Comparison of ENCODE assay signal across 8 mouse cellular contexts in genomic region chrX:12078195-12079058, GRCm38 (mm10).
DNase-seq lines count a peak whose midpoint lies in the region; ATAC-seq and TF ChIP-seq lines count a peak whose summit lies in the region.

No protein-coding gene starts in this region.

- ATAC-seq in forebrain, embryonic 13.5 days: no peak
- peak; percentile 7; the same call in 1 of the 2 replicates for ATAC-seq in liver, postnatal 0 days

- TF ChIP-seq EP300 in liver, postnatal 0 days (IDR thresholded peaks at IDR 0.05; ENCODE audit: low read depth): no peak

- peak overlapping the region; percentile 84 for H3K9ac ChIP-seq in forebrain, embryonic 13.5 days
- H3K9ac ChIP-seq in liver, postnatal 0 days (replicated peaks): peak overlapping the region; percentile 75

- H3K9me3 ChIP-seq in forebrain, embryonic 13.5 days (replicated peaks): no peaks in the 10 kb centered on the region
- no peaks in the 10 kb centered on the region for H3K9me3 ChIP-seq in liver, postnatal 0 days (ENCODE audit: low read length)

- no peaks in the 10 kb centered on the region for H3K36me3 ChIP-seq in forebrain, embryonic 13.5 days (ENCODE audit: poor library complexity, severe bottlenecking)
- H3K36me3 ChIP-seq in liver, postnatal 0 days (replicated peaks; ENCODE audit: insufficient read depth, low read length): no peaks in the 10 kb centered on the region

- no peak for TF ChIP-seq POLR2A in olfactory bulb, adult 2 months (IDR thresholded peaks at IDR 0.05; ENCODE audit: insufficient read depth, low read depth, low read length)

- H3K4me3 ChIP-seq in forebrain, embryonic 13.5 days: peak overlapping the region; percentile 64
- H3K4me3 ChIP-seq in liver, postnatal 0 days (ENCODE audit: low read depth, low read length): peak overlapping the region; percentile 77
- H3K4me3 ChIP-seq in olfactory bulb, adult 2 months (ENCODE audit: insufficient read depth, low read depth, low read length): peak overlapping the region; percentile 73

- DNase-seq in retina, postnatal 1 day: peak; percentile 42
- DNase-seq in retina, embryonic 14.5 days (ENCODE audit: low spot score): no peak
- peak; percentile 48 for DNase-seq in adrenal gland, postnatal 10 days
- DNase-seq in induced T-regulatory cell, adult 2 months (ENCODE audit: low read depth): peak; percentile 46
- DNase-seq in liver, postnatal 0 days: peak; percentile 52
- DNase-seq in layer of hippocampus, adult 11-12 months (ENCODE audit: low spot score): no peak

- WGBS in forebrain, embryonic 13.5 days: 3% methylated on average over 68 of the region's 73 CpGs
- WGBS in liver, postnatal 0 days (ENCODE audit: insufficient replicate concordance): 3% methylated on average over 70 of the region's 73 CpGs
- 3% methylated on average over 73 of the region's 73 CpGs for WGBS in olfactory bulb, adult 2 months

- no peak for TF ChIP-seq CTCF in liver, postnatal 0 days (IDR thresholded peaks at IDR 0.05; ENCODE audit: low read depth)
- TF ChIP-seq CTCF in olfactory bulb, adult 2 months (IDR thresholded peaks at IDR 0.05; ENCODE audit: insufficient read depth, low read depth, low read length): no peak

- H3K27me3 ChIP-seq in forebrain, embryonic 13.5 days: peaks cover 83% of the 10 kb centered on the region
- H3K27me3 ChIP-seq in liver, postnatal 0 days (ENCODE audit: insufficient read depth, low read length): peaks cover 39% of the 10 kb centered on the region

- peak overlapping the region; percentile 71 for H3K4me2 ChIP-seq in forebrain, embryonic 13.5 days
- peak overlapping the region; percentile 93 for H3K4me2 ChIP-seq in liver, postnatal 0 days (ENCODE audit: low read depth, low read length)

- H3K27ac ChIP-seq in forebrain, embryonic 13.5 days: peak overlapping the region; percentile 92
- H3K27ac ChIP-seq in liver, postnatal 0 days (ENCODE audit: low read depth): peak overlapping the region; percentile 73
- 0 out of 2 replicates have a peak overlapping the region, but pooled peaks have one; percentile 95 for H3K27ac ChIP-seq in olfactory bulb, adult 2 months (ENCODE audit: insufficient read depth, low read depth, low read length)

- H3K4me1 ChIP-seq in forebrain, embryonic 13.5 days: peaks cover 41% of the 10 kb centered on the region
- H3K4me1 ChIP-seq in liver, postnatal 0 days (ENCODE audit: insufficient read depth): peaks cover 8% of the 10 kb centered on the region
- H3K4me1 ChIP-seq in olfactory bulb, adult 2 months (ENCODE audit: control insufficient read depth, insufficient read depth, low read length): peaks cover 13% of the 10 kb centered on the region; the same call in 1 of the 2 replicates

Comparison
In these comparisons a context has a peak if more than half of its experiments do, and no peak if none do; other contexts are left out.
1. DNase-seq: peak in retina, postnatal 1 day (single experiment), adrenal gland, postnatal 10 days (single experiment), induced T-regulatory cell, adult 2 months (single experiment) and liver, postnatal 0 days (single experiment); none in retina, embryonic 14.5 days (single experiment) and layer of hippocampus, adult 11-12 months (single experiment).
2. Peak in every context shown above with its lines, with median percentiles within 50 percentile points of each other: H3K27ac ChIP-seq and H3K4me3 ChIP-seq.